Comparison of ENCODE assay signal across 8 mouse cellular contexts in genomic region chr13:108498247-108498743, GRCm38 (mm10). TPM values are rescaled to one million over a fixed set of nuclear protein-coding genes. Genes with fewer than 3 reads are reported as not detected.
A peak's percentile ranks its signal among the peaks of the same experiment; 100 is the strongest.
DNase-seq lines count a peak whose midpoint lies in the region; ATAC-seq lines count a peak whose summit lies in the region.

No protein-coding gene starts in this region.

- no peak overlapping the region for H3K4me3 ChIP-seq in liver, embryonic 16.5 days (ENCODE audit: low read depth, low read length)
- no peak overlapping the region for H3K4me3 ChIP-seq in forebrain, embryonic 11.5 days (ENCODE audit: low read depth, low read length)
- no peak overlapping the region for H3K4me3 ChIP-seq in midbrain, embryonic 14.5 days (replicated peaks; ENCODE audit: low read depth, low read length)

- H3K4me2 ChIP-seq in liver, embryonic 16.5 days (ENCODE audit: low read depth, low read length): 0 out of 2 replicates have a peak overlapping the region, but pooled peaks have one; percentile 24
- H3K4me2 ChIP-seq in forebrain, embryonic 11.5 days (ENCODE audit: low read depth, low read length, severe bottlenecking): no peak overlapping the region
- H3K4me2 ChIP-seq in midbrain, embryonic 14.5 days (ENCODE audit: low read length): no peak overlapping the region

- no peak overlapping the region for H3K27ac ChIP-seq in liver, embryonic 16.5 days (ENCODE audit: low read length)
- H3K27ac ChIP-seq in forebrain, embryonic 11.5 days (ENCODE audit: low read depth, low read length): no peak overlapping the region
- H3K27ac ChIP-seq in midbrain, embryonic 14.5 days (replicated peaks; ENCODE audit: low read depth, low read length): no peak overlapping the region

- DNase-seq in frontal cortex, postnatal 25 days (ENCODE audit: low spot score in 2 of 2): no peak
- DNase-seq in urinary bladder, postnatal 14 days (ENCODE audit: low spot score): peak; percentile 56
- no peak for DNase-seq in urinary bladder, postnatal 4 days (ENCODE audit: low spot score in 2 of 2)
- no peak for DNase-seq in testis, postnatal 10 days (ENCODE audit: low spot score)
- DNase-seq in forebrain, embryonic 11.5 days (ENCODE audit: low spot score): no peak
- no peak for DNase-seq in midbrain, embryonic 14.5 days

- no peaks in the 10 kb centered on the region for H3K36me3 ChIP-seq in liver, embryonic 16.5 days (ENCODE audit: control insufficient read depth, insufficient read depth)
- no peaks in the 10 kb centered on the region for H3K36me3 ChIP-seq in forebrain, embryonic 11.5 days (ENCODE audit: control insufficient read depth, insufficient read depth, low read length)
- H3K36me3 ChIP-seq in midbrain, embryonic 14.5 days (ENCODE audit: control insufficient read depth, insufficient read depth, low read length): no peaks in the 10 kb centered on the region

- no peak overlapping the region for H3K9ac ChIP-seq in liver, embryonic 16.5 days (ENCODE audit: low read depth, low read length)
- H3K9ac ChIP-seq in forebrain, embryonic 11.5 days (ENCODE audit: low read length): no peak overlapping the region
- no peak overlapping the region for H3K9ac ChIP-seq in midbrain, embryonic 14.5 days (replicated peaks; ENCODE audit: low read length)

- peak; percentile 73 for ATAC-seq in frontal cortex, adult (ENCODE audit: low TSS enrichment)
- ATAC-seq in liver, embryonic 16.5 days (ENCODE audit: low read depth): no peak
- no peak for ATAC-seq in forebrain, embryonic 11.5 days (replicated peaks; ENCODE audit: low FRiP score)
- ATAC-seq in midbrain, embryonic 14.5 days (ENCODE audit: low FRiP score, low TSS enrichment): no peak

- 36% methylated on average over 9 of the region's 9 CpGs for WGBS in liver, embryonic 16.5 days (ENCODE audit: insufficient replicate concordance)
- 76% methylated on average over 9 of the region's 9 CpGs for WGBS in forebrain, embryonic 11.5 days
- WGBS in midbrain, embryonic 14.5 days: 81% methylated on average over 9 of the region's 9 CpGs

- H3K9me3 ChIP-seq in liver, embryonic 16.5 days (replicated peaks; ENCODE audit: control insufficient read depth, low read length): no peaks in the 10 kb centered on the region
- no peaks in the 10 kb centered on the region for H3K9me3 ChIP-seq in forebrain, embryonic 11.5 days (ENCODE audit: control insufficient read depth, low read length)
- no peaks in the 10 kb centered on the region for H3K9me3 ChIP-seq in midbrain, embryonic 14.5 days (ENCODE audit: control insufficient read depth, low read length)

- no peaks in the 10 kb centered on the region for H3K4me1 ChIP-seq in liver, embryonic 16.5 days (ENCODE audit: control insufficient read depth, low read depth, low read length)
- H3K4me1 ChIP-seq in forebrain, embryonic 11.5 days (replicated peaks; ENCODE audit: control insufficient read depth, insufficient read depth, low read length): no peaks in the 10 kb centered on the region
- H3K4me1 ChIP-seq in midbrain, embryonic 14.5 days (ENCODE audit: control insufficient read depth, insufficient read depth, low read length): no peaks in the 10 kb centered on the region

- no peaks in the 10 kb centered on the region for H3K27me3 ChIP-seq in liver, embryonic 16.5 days (ENCODE audit: control insufficient read depth, insufficient read depth, low read depth, low read length)
- no peaks in the 10 kb centered on the region for H3K27me3 ChIP-seq in forebrain, embryonic 11.5 days (ENCODE audit: control insufficient read depth, insufficient read depth, low read length)
- no peaks in the 10 kb centered on the region for H3K27me3 ChIP-seq in midbrain, embryonic 14.5 days (ENCODE audit: control insufficient read depth, insufficient read depth, low read length)

RNA-seq across cellular contexts. Expression of gene Pde4d, which starts 48.5 kb away (rescaled TPM):
- 12.5 and 12.9 TPM in 2 replicates for polyA plus RNA-seq in liver, embryonic 16.5 days (2015; fragmentation: Nextera tagmentation; extraction: Ambion mirVana)
- 10.5 and 11.9 TPM in 2 replicates for polyA plus RNA-seq in forebrain, embryonic 11.5 days (2014; fragmentation: Nextera tagmentation; extraction: Ambion mirVana)
- 23.2 and 27.1 TPM in 2 replicates for polyA plus RNA-seq in midbrain, embryonic 14.5 days (2014; fragmentation: Nextera tagmentation; extraction: Ambion mirVana)
